9 mouse cellular contexts compared by ENCODE assay signal in the genomic region with DNA sequence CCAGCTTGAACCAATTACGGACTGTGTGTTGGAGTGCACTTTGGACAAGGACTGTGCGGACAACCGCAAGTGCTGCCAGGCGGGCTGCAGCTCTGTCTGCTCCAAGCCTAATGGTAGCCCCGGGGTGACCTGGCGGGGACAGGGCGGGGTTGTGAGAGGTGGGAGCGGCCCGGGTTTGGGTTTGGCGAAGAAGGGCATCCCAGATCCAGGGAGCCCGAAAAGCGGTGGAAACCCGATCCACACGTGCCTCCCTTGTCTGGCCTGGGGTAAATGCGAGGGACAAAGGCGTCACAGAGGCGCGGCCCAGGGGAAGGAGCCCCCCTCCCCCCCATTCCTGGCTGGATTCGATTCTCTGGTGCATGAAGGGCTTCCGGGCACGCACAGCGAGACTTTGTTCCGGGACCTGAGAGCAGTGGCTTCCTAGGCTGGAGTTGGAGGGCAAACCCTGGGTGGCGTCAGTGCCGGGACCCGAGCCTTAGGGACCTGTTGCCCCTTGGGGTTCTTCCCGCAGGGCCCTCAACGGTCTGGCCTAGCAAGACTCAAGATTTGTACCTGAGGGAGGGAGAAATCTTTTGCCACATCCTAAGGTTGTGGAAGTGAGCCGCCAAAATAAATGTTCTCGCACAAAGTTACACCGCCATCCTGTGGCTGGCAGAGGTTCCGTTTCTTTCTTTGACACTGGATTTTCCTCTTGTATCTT. TPM values are rescaled to one million over a fixed set of nuclear protein-coding genes. Genes with fewer than 3 reads are reported as not detected.
A peak's percentile ranks its signal among the peaks of the same experiment; 100 is the strongest.
DNase-seq lines count a peak whose midpoint lies in the region; ATAC-seq lines count a peak whose summit lies in the region.
"Had no signal": no experiment of that assay in that cellular context is flagged by ENCODE, and none has a peak within 500 bp of the region (broad histone marks: within the 10 kb centered on the region; RNA-seq: fewer than 3 reads in every experiment).

No protein-coding gene starts in this region.

- H3K9me3 ChIP-seq in kidney, embryonic 15.5 days (replicated peaks): no peaks in the 10 kb centered on the region; the same call in 1 of the 2 replicates
- no peaks in the 10 kb centered on the region for H3K9me3 ChIP-seq in liver, embryonic 16.5 days (replicated peaks; ENCODE audit: control insufficient read depth, low read length)
- H3K9me3 ChIP-seq in neural tube, embryonic 13.5 days: no peaks in the 10 kb centered on the region

- peaks cover 8% of the 10 kb centered on the region for H3K27me3 ChIP-seq in kidney, embryonic 15.5 days
- peaks cover 32% of the 10 kb centered on the region for H3K27me3 ChIP-seq in liver, embryonic 16.5 days (ENCODE audit: control insufficient read depth, insufficient read depth, low read depth, low read length)
- peaks cover 44% of the 10 kb centered on the region for H3K27me3 ChIP-seq in neural tube, embryonic 13.5 days

- H3K36me3 ChIP-seq in kidney, embryonic 15.5 days: peaks cover 27% of the 10 kb centered on the region
- H3K36me3 ChIP-seq in liver, embryonic 16.5 days (ENCODE audit: control insufficient read depth, insufficient read depth): no peaks in the 10 kb centered on the region
- no peaks in the 10 kb centered on the region for H3K36me3 ChIP-seq in neural tube, embryonic 13.5 days

- peak; percentile 13 for DNase-seq in thymus, postnatal 25 days
- no peak for DNase-seq in thymus, postnatal 10 days (ENCODE audit: low spot score in 2 of 2)
- DNase-seq in brain, embryonic 18.5 days (ENCODE audit: low read depth, low spot score): peak; percentile 39
- DNase-seq in spleen, adult 12 weeks (ENCODE audit: low spot score): no peak

- under 1% methylated on average over 32 of the region's 32 CpGs for WGBS in kidney, embryonic 15.5 days
- under 1% methylated on average over 32 of the region's 32 CpGs for WGBS in liver, embryonic 16.5 days (ENCODE audit: insufficient replicate concordance)
- under 1% methylated on average over 32 of the region's 32 CpGs for WGBS in neural tube, embryonic 13.5 days

- H3K27ac ChIP-seq in kidney, embryonic 15.5 days: peak overlapping the region; percentile 82
- H3K27ac ChIP-seq in liver, embryonic 16.5 days (ENCODE audit: low read length): no peak overlapping the region
- no peak overlapping the region for H3K27ac ChIP-seq in neural tube, embryonic 13.5 days (replicated peaks)

- ATAC-seq in granulocyte monocyte progenitor cell, adult 5-6 weeks (replicated peaks; ENCODE audit: poor library complexity, severe bottlenecking): peak; percentile 23; the same call in 1 of the 2 replicates
- peak; percentile 81 for ATAC-seq in kidney, embryonic 15.5 days (replicated peaks; ENCODE audit: low FRiP score)
- no peak for ATAC-seq in liver, embryonic 16.5 days (ENCODE audit: low read depth)
- ATAC-seq in neural tube, embryonic 13.5 days (ENCODE audit: low read depth): peak; percentile 61; the same call in 1 of the 2 replicates

- peaks cover 38% of the 10 kb centered on the region for H3K4me1 ChIP-seq in kidney, embryonic 15.5 days
- H3K4me1 ChIP-seq in liver, embryonic 16.5 days (ENCODE audit: control insufficient read depth, low read depth, low read length): no peaks in the 10 kb centered on the region; the same call in 1 of the 2 replicates
- H3K4me1 ChIP-seq in neural tube, embryonic 13.5 days (replicated peaks): peaks cover 20% of the 10 kb centered on the region

- peak overlapping the region; percentile 77 for H3K4me2 ChIP-seq in kidney, embryonic 15.5 days
- peak overlapping the region; percentile 58 for H3K4me2 ChIP-seq in liver, embryonic 16.5 days (ENCODE audit: low read depth, low read length)
- peak overlapping the region; percentile 74 for H3K4me2 ChIP-seq in neural tube, embryonic 13.5 days

- H3K4me3 ChIP-seq in kidney, embryonic 15.5 days (replicated peaks): peak overlapping the region; percentile 54
- H3K4me3 ChIP-seq in liver, embryonic 16.5 days (ENCODE audit: low read depth, low read length): peak overlapping the region; percentile 33
- peak overlapping the region; percentile 44 for H3K4me3 ChIP-seq in neural tube, embryonic 13.5 days

- peak overlapping the region; percentile 52 for H3K9ac ChIP-seq in kidney, embryonic 15.5 days
- peak overlapping the region; percentile 21; the same call in 1 of the 2 replicates for H3K9ac ChIP-seq in liver, embryonic 16.5 days (ENCODE audit: low read depth, low read length)
- peak overlapping the region; percentile 65 for H3K9ac ChIP-seq in neural tube, embryonic 13.5 days

RNA-seq across cellular contexts. Expression of a gene that starts 1.3 kb away (rescaled TPM):
- total RNA-seq in granulocyte monocyte progenitor cell, adult 5-6 weeks (2014; fragmentation: Nextera tagmentation): not detected in 2 replicates
- not detected in 2 replicates for total RNA-seq in granulocyte monocyte progenitor cell, adult 5-6 weeks (2017)
- polyA plus RNA-seq in kidney, embryonic 15.5 days (2015; fragmentation: Nextera tagmentation; extraction: Ambion mirVana): 329 and 368 TPM in 2 replicates
- polyA plus RNA-seq in liver, embryonic 16.5 days (2015; fragmentation: Nextera tagmentation; extraction: Ambion mirVana): 0.76 and 1.7 TPM in 2 replicates
- polyA plus RNA-seq in neural tube, embryonic 13.5 days (2015; fragmentation: Nextera tagmentation; extraction: Ambion mirVana): 2.2 and 4.2 TPM in 2 replicates

RNA-seq across cellular contexts. Expression of a gene that starts 9.8 kb away (rescaled TPM):
- total RNA-seq in granulocyte monocyte progenitor cell, adult 5-6 weeks (2014; fragmentation: Nextera tagmentation): not detected in 2 replicates
- total RNA-seq in granulocyte monocyte progenitor cell, adult 5-6 weeks (2017): not detected in 2 replicates
- polyA plus RNA-seq in kidney, embryonic 15.5 days (2015; fragmentation: Nextera tagmentation; extraction: Ambion mirVana): not detected in 2 replicates
- polyA plus RNA-seq in liver, embryonic 16.5 days (2015; fragmentation: Nextera tagmentation; extraction: Ambion mirVana): not detected in 2 replicates
- not detected in 2 replicates for polyA plus RNA-seq in neural tube, embryonic 13.5 days (2015; fragmentation: Nextera tagmentation; extraction: Ambion mirVana)
- total RNA-seq: heart, postnatal 14 days had no signal

RNA-seq across cellular contexts. Expression of a gene that starts 21.8 kb away (rescaled TPM):
- not detected in 2 replicates for total RNA-seq in granulocyte monocyte progenitor cell, adult 5-6 weeks (2014; fragmentation: Nextera tagmentation)
- total RNA-seq in granulocyte monocyte progenitor cell, adult 5-6 weeks (2017): not detected in 2 replicates
- polyA plus RNA-seq in kidney, embryonic 15.5 days (2015; fragmentation: Nextera tagmentation; extraction: Ambion mirVana): 0.34 TPM in 1 of 2 replicates, not detected in the other
- polyA plus RNA-seq in liver, embryonic 16.5 days (2015; fragmentation: Nextera tagmentation; extraction: Ambion mirVana): 0.21 TPM in 1 of 2 replicates, not detected in the other
- polyA plus RNA-seq in neural tube, embryonic 13.5 days (2015; fragmentation: Nextera tagmentation; extraction: Ambion mirVana): not detected in 2 replicates

RNA-seq across cellular contexts. Expression of a gene that starts 29.9 kb away (rescaled TPM):
- not detected in 2 replicates for total RNA-seq in granulocyte monocyte progenitor cell, adult 5-6 weeks (2014; fragmentation: Nextera tagmentation)
- total RNA-seq in granulocyte monocyte progenitor cell, adult 5-6 weeks (2017): not detected in 2 replicates
- not detected in 2 replicates for polyA plus RNA-seq in kidney, embryonic 15.5 days (2015; fragmentation: Nextera tagmentation; extraction: Ambion mirVana)
- polyA plus RNA-seq in liver, embryonic 16.5 days (2015; fragmentation: Nextera tagmentation; extraction: Ambion mirVana): not detected in 2 replicates
- polyA plus RNA-seq in neural tube, embryonic 13.5 days (2015; fragmentation: Nextera tagmentation; extraction: Ambion mirVana): not detected in 2 replicates
- total RNA-seq: heart, postnatal 14 days had no signal

RNA-seq across cellular contexts. Expression of a gene that starts 49.8 kb away (rescaled TPM):
- total RNA-seq in granulocyte monocyte progenitor cell, adult 5-6 weeks (2014; fragmentation: Nextera tagmentation): not detected in 2 replicates
- total RNA-seq in granulocyte monocyte progenitor cell, adult 5-6 weeks (2017): not detected in 2 replicates
- polyA plus RNA-seq in kidney, embryonic 15.5 days (2015; fragmentation: Nextera tagmentation; extraction: Ambion mirVana): not detected in 2 replicates
- polyA plus RNA-seq in liver, embryonic 16.5 days (2015; fragmentation: Nextera tagmentation; extraction: Ambion mirVana): not detected in 2 replicates
- not detected in 2 replicates for polyA plus RNA-seq in neural tube, embryonic 13.5 days (2015; fragmentation: Nextera tagmentation; extraction: Ambion mirVana)
- total RNA-seq: heart, postnatal 14 days had no signal

Comparison
In these comparisons a context has a peak if more than half of its experiments do, and no peak if none do; other contexts are left out.
1. DNase-seq: peak in thymus, postnatal 25 days (single experiment) and brain, embryonic 18.5 days (single experiment); none in thymus, postnatal 10 days (0 of 2) and spleen, adult 12 weeks (single experiment).
2. RNA of a gene that starts 1.3 kb away (polyA plus RNA-seq): 329 to 368 TPM in kidney, embryonic 15.5 days; 2.2 to 4.2 TPM in neural tube, embryonic 13.5 days and 0.76 to 1.7 TPM in liver, embryonic 16.5 days; every median in the first group is over 10 times any median in the second.
3. Peak in every context shown above with its lines, with median percentiles within 50 percentile points of each other: H3K4me2 ChIP-seq, H3K4me3 ChIP-seq and H3K9ac ChIP-seq.